Mouse (Mus musculus) heart, adult 2 months (tissue): ENCODE measurements at regions not wholly inside any gene's neighbourhood (a gene's known extent, or its start where the extent isn't known, plus 50 kb on each side); places are given as distances from the start of the nearest gene placed in this dataset.

Source experiments
- CTCF ChIP-seq: fragments of 200-600 bp; IDR thresholded peaks from 2 replicates; pipeline ENCODE4 v1.8.1; 2022; ENCODE audit warnings: antibody characterized with exemption, mild to moderate bottlenecking, moderate library complexity
- EP300 ChIP-seq: fragments of 200-500 bp; IDR thresholded peaks from 2 replicates; pipeline ENCODE4 v1.6.1; 2011; ENCODE audit warnings: low read depth, low read length, control low read depth; ENCODE audit not compliant: insufficient read depth
- POLR2A ChIP-seq: fragments of 200-500 bp; IDR thresholded peaks from 2 replicates; pipeline ENCODE4 v1.6.1; 2011; ENCODE audit warnings: mild to moderate bottlenecking, low read depth, low read length, control low read depth; ENCODE audit not compliant: insufficient read depth

- TF ChIP-seq CTCF: no peak
- TF ChIP-seq POLR2A: no peak
- no peak for TF ChIP-seq EP300
Observed at GRCm38 (mm10) chr4:105451871-105452270, 294.7 kb downstream of the Plpp3 start.
